Mouse (Mus musculus): Measurements from ENCODE around the gene Dnajc3.

Gene Dnajc3

GRCm38 (mm10) chr14:118937533-118938492 lies at the start of gene Dnajc3:
Gene Dnajc3, plus strand, starts transcription at chr14:118937976.
- DNase-seq (ENCODE audit: low spot score) = peak; percentile 97

GRCm38 (mm10) chr14:118890101-118890500 lies 47.7 kb upstream of the Dnajc3 start:
- no peak for DNase-seq (ENCODE audit: low spot score)

GRCm38 (mm10) chr14:118895228-118895627 lies 42.5 kb upstream of the Dnajc3 start:
- DNase-seq (ENCODE audit: low spot score) = no peak

GRCm38 (mm10) chr14:118895655-118896054 lies 42.1 kb upstream of the Dnajc3 start:
- no peak for DNase-seq (ENCODE audit: low spot score)

GRCm38 (mm10) chr14:118899940-118900339 lies 37.8 kb upstream of the Dnajc3 start:
- DNase-seq (ENCODE audit: low spot score) = no peak

- DNase-seq (ENCODE audit: low spot score) = no peak
Observed at GRCm38 (mm10) chr14:118900911-118901310, 36.9 kb upstream of the Dnajc3 start.

GRCm38 (mm10) chr14:118903397-118903796 lies 34.4 kb upstream of the Dnajc3 start:
- DNase-seq (ENCODE audit: low spot score) = no peak

- no peak for DNase-seq (ENCODE audit: low spot score)
Observed at GRCm38 (mm10) chr14:118903867-118904562, 33.8 kb upstream of the Dnajc3 start.

GRCm38 (mm10) chr14:118907592-118907991 lies 30.2 kb upstream of the Dnajc3 start:
- DNase-seq (ENCODE audit: low spot score) = no peak

- no peak for DNase-seq (ENCODE audit: low spot score)
Observed at GRCm38 (mm10) chr14:118909872-118910271, 27.9 kb upstream of the Dnajc3 start.

GRCm38 (mm10) chr14:118910332-118911222 lies 27.2 kb upstream of the Dnajc3 start:
- DNase-seq (ENCODE audit: low spot score) = peak; percentile 57

GRCm38 (mm10) chr14:118911521-118911920 lies 26.3 kb upstream of the Dnajc3 start:
- no peak for DNase-seq (ENCODE audit: low spot score)

- no peak for DNase-seq (ENCODE audit: low spot score)
Observed at GRCm38 (mm10) chr14:118913651-118914050, 24.1 kb upstream of the Dnajc3 start.

GRCm38 (mm10) chr14:118919025-118919424 lies 18.8 kb upstream of the Dnajc3 start:
- no peak for DNase-seq (ENCODE audit: low spot score)

- DNase-seq (ENCODE audit: low spot score) = no peak
Observed at GRCm38 (mm10) chr14:118920654-118921053, 17.1 kb upstream of the Dnajc3 start.

- DNase-seq (ENCODE audit: low spot score) = no peak
Observed at GRCm38 (mm10) chr14:118922251-118922650, 15.5 kb upstream of the Dnajc3 start.

GRCm38 (mm10) chr14:118922667-118923184 lies 15.1 kb upstream of the Dnajc3 start:
- DNase-seq (ENCODE audit: low spot score) = no peak

- DNase-seq (ENCODE audit: low spot score) = peak; percentile 29
Observed at GRCm38 (mm10) chr14:118924673-118925615, 12.8 kb upstream of the Dnajc3 start, which contains the start of gene Dzip1. Gene Dzip1, minus strand, starts transcription at chr14:118925460.

- DNase-seq (ENCODE audit: low spot score) = no peak
Observed at GRCm38 (mm10) chr14:118928565-118928964, 9.2 kb upstream of the Dnajc3 start.

GRCm38 (mm10) chr14:118929779-118930178 lies 8.0 kb upstream of the Dnajc3 start:
- no peak for DNase-seq (ENCODE audit: low spot score)

Measured in urinary bladder, postnatal 25 days (tissue).